Mouse (Mus musculus) kidney, embryonic 14.5 days (tissue): ENCODE measurements around the gene March5. TPM values are rescaled to one million over a fixed set of nuclear protein-coding genes. Genes with fewer than 3 reads are reported as not detected.
"Not testable (repeated sequence)": the region's sequence is repeated elsewhere in the genome, so short reads cannot be mapped to it uniquely, and the experiment has no call there.

ENCODE experiments used
- ATAC-seq: fragments of 200-750 bp; cut with Nextera tagmentation; 2 replicates; pipeline ENCODE4 v1.8.0; 2017; ENCODE audit warnings: moderate number of reproducible peaks, mild to moderate bottlenecking, moderate TSS enrichment, moderate library complexity; ENCODE audit not compliant: low FRiP score, low TSS enrichment
- H3K27ac ChIP-seq: fragments of 300-500 bp; sonication (generic); 2 replicates; pipeline ENCODE4 v1.5.1; 2014; ENCODE audit warnings: low read depth, mild to moderate bottlenecking, low read length, moderate library complexity, mixed read lengths
- H3K27me3 ChIP-seq: fragments of 300-500 bp; sonication (generic); 2 replicates; pipeline ENCODE4 v1.6.1; 2014; ENCODE audit warnings: mild to moderate bottlenecking, low read length; ENCODE audit not compliant: control insufficient read depth, insufficient read depth
- H3K36me3 ChIP-seq: fragments of 300-500 bp; sonication (generic); 2 replicates; pipeline ENCODE4 v1.6.1; 2014; ENCODE audit warnings: low read length, mixed read lengths; ENCODE audit not compliant: control insufficient read depth, insufficient read depth
- H3K4me1 ChIP-seq: fragments of 300-500 bp; sonication (generic); 2 replicates; pipeline ENCODE4 v1.6.1; 2014; ENCODE audit warnings: low read length, mixed read lengths; ENCODE audit not compliant: control insufficient read depth, insufficient read depth
- H3K4me2 ChIP-seq: fragments of 300-500 bp; sonication (generic); replicated peaks from 2 replicates; pipeline ENCODE4 v1.6.1; 2014; ENCODE audit warnings: low read depth, mild to moderate bottlenecking, low read length
- H3K4me3 ChIP-seq: fragments of 300-500 bp; sonication (generic); 2 replicates; pipeline ENCODE4 v1.5.1; 2014; ENCODE audit warnings: mild to moderate bottlenecking, low read length
- H3K9ac ChIP-seq: fragments of 300-500 bp; sonication (generic); 2 replicates; pipeline ENCODE4 v1.6.1; 2014; ENCODE audit warnings: low read depth, mild to moderate bottlenecking, low read length, moderate library complexity
- H3K9me3 ChIP-seq: fragments of 300-500 bp; sonication (generic); 2 replicates; pipeline ENCODE4 v1.6.1; 2016; ENCODE audit warnings: low read length; ENCODE audit not compliant: control insufficient read depth
- WGBS: fragments of 180-500 bp; shearing (Covaris S2); extraction: QIAGEN DNeasy Blood & Tissue Kit; methylation state at CpG from one replicate; pipeline ENCODE4 v1.1.7; 2014; 5-methylcytosine and 5-hydroxymethylcytosine counted together
- polyA plus RNA-seq: library from polyadenylated mRNA; unstranded; fragments of >200 nt; fragmentation: Nextera tagmentation; extraction: Ambion mirVana; gene quantifications from 2 replicates; pipeline ENCODE4 v1.2.1, GENCODE M21; 2014

March5 gene
- polyA plus RNA-seq, 1 experiment from 2014 or later: 119 TPM

GRCm38 (mm10) chr19:37176879-37177462 lies 30.4 kb upstream of the March5 start:
- Histone ChIP-seq H3K4me2 (no peak overlapping the region), H3K9ac (no peak overlapping the region), H3K4me1 (peaks cover 8% of the 10 kb centered on the region), H3K9me3 (no peaks in the 10 kb centered on the region), H3K27me3 (peaks cover 6% of the 10 kb centered on the region; the same call in 1 of the 2 replicates), H3K27ac (no peak overlapping the region), H3K4me3 (no peak overlapping the region), H3K36me3 (no peaks in the 10 kb centered on the region)
- WGBS: 42% methylated on average over 4 of the region's 4 CpGs
- ATAC-seq: no peak

GRCm38 (mm10) chr19:37177819-37178708 lies 29.3 kb upstream of the March5 start:
- Histone ChIP-seq H3K9ac (no peak overlapping the region; the same call in 1 of the 2 replicates), H3K4me2 (peak overlapping the region; percentile 32), H3K4me3 (peak overlapping the region; percentile 15; the same call in 1 of the 2 replicates), H3K36me3 (no peaks in the 10 kb centered on the region), H3K27ac (no peak overlapping the region), H3K27me3 (peaks cover 6% of the 10 kb centered on the region; the same call in 1 of the 2 replicates), H3K4me1 (peaks cover 8% of the 10 kb centered on the region), H3K9me3 (no peaks in the 10 kb centered on the region)
- ATAC-seq: peak; percentile 71
- WGBS: 13% methylated on average over 17 of the region's 17 CpGs

- no peaks in the 10 kb centered on the region for H3K9me3 ChIP-seq
- ATAC-seq: no peak
These were observed 18.9 kb upstream of the March5 start for GRCm38 (mm10) chr19:37188366-37188948.

GRCm38 (mm10) chr19:37192475-37193058 lies 14.8 kb upstream of the March5 start:
- WGBS: 47% methylated on average over 5 of the region's 5 CpGs
- no peak for ATAC-seq

More at GRCm38 (mm10) chr19:37188366-37188948, 18.9 kb upstream of the March5 start:
- Histone ChIP-seq H3K4me3 (no peak overlapping the region), H3K27me3 (no peaks in the 10 kb centered on the region), H3K9ac (no peak overlapping the region), H3K36me3 (no peaks in the 10 kb centered on the region), H3K4me1 (no peaks in the 10 kb centered on the region), H3K4me2 (no peak overlapping the region), H3K27ac (no peak overlapping the region)
- 76% methylated on average over 4 of the region's 4 CpGs for WGBS

GRCm38 (mm10) chr19:37198165-37198880 lies 9.0 kb upstream of the March5 start:
- Histone ChIP-seq H3K27me3 (no peaks in the 10 kb centered on the region), H3K36me3 (no peaks in the 10 kb centered on the region), H3K4me3 (no peak overlapping the region), H3K9me3 (no peaks in the 10 kb centered on the region), H3K4me1 (no peaks in the 10 kb centered on the region), H3K27ac (no peak overlapping the region), H3K4me2 (no peak overlapping the region), H3K9ac (no peak overlapping the region)
- 57% methylated on average over 1 of the region's 1 CpGs for WGBS
- ATAC-seq: no peak

More at GRCm38 (mm10) chr19:37192475-37193058, 14.8 kb upstream of the March5 start:
- H3K36me3 ChIP-seq: no peaks in the 10 kb centered on the region
- no peak overlapping the region for H3K4me2 ChIP-seq
- no peaks in the 10 kb centered on the region for H3K4me1 ChIP-seq
- H3K9ac ChIP-seq: no peak overlapping the region
- H3K27me3 ChIP-seq: no peaks in the 10 kb centered on the region
- no peak overlapping the region for H3K4me3 ChIP-seq
- no peaks in the 10 kb centered on the region for H3K9me3 ChIP-seq
- no peak overlapping the region for H3K27ac ChIP-seq

- H3K4me1 ChIP-seq: no peaks in the 10 kb centered on the region
- H3K4me3 ChIP-seq: no peak overlapping the region
- no peaks in the 10 kb centered on the region for H3K9me3 ChIP-seq
- no peak for ATAC-seq
- H3K27ac ChIP-seq: no peak overlapping the region
- no peak overlapping the region for H3K9ac ChIP-seq
- H3K36me3 ChIP-seq: no peaks in the 10 kb centered on the region
- no peak overlapping the region for H3K4me2 ChIP-seq
- 69% methylated on average over 2 of the region's 2 CpGs for WGBS
- no peaks in the 10 kb centered on the region for H3K27me3 ChIP-seq
These were observed 7.5 kb upstream of the March5 start for GRCm38 (mm10) chr19:37199889-37200288.

GRCm38 (mm10) chr19:37203371-37203770 lies 4.0 kb upstream of the March5 start:
- Histone ChIP-seq H3K4me3 (no peak overlapping the region), H3K36me3 (no peaks in the 10 kb centered on the region), H3K4me2 (no peak overlapping the region), H3K9me3 (no peaks in the 10 kb centered on the region), H3K9ac (no peak overlapping the region), H3K4me1 (no peaks in the 10 kb centered on the region), H3K27ac (no peak overlapping the region), H3K27me3 (no peaks in the 10 kb centered on the region)
- 95% methylated on average over 1 of the region's 1 CpGs for WGBS
- no peak for ATAC-seq

- H3K27me3 ChIP-seq, H3K4me2 ChIP-seq, ATAC-seq, H3K36me3 ChIP-seq, H3K4me1 ChIP-seq, H3K27ac ChIP-seq, H3K4me3 ChIP-seq, H3K9ac ChIP-seq, H3K9me3 ChIP-seq: not testable (repeated sequence)
These were observed 2.2 kb upstream of the March5 start for GRCm38 (mm10) chr19:37205155-37205554.
